Mouse (Mus musculus): ENCODE results near the gene Rcsd1.
A peak's percentile ranks its signal among the peaks of the same experiment; 100 is the strongest.
"Not testable (repeated sequence)": the region's sequence is repeated elsewhere in the genome, so short reads cannot be mapped to it uniquely, and the experiment has no call there.

Gene Rcsd1

DNA sequence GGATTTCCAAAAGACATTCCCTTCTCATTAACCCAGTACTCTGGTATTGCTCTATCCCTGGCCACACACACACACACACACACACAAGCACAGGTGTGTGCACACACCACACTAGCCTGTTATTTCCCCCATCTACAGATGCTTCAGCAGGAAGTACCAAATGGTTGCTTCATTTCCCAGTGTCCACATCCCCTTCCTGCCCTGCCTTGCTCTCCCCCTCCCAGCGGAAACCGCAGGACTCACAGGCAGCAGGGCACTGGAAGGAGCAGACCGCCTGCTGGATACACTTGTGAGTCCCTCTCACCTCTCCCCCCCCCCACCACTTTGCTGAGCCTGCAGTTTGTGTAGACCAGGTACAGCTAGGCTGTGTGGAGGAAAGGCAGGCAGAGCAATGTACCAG is 18.0 kb downstream of the Rcsd1 start:
- DNase-seq (ENCODE audit: low read depth, low spot score), result no peak

GRCm38 (mm10) chr1:165689845-165690244 is 19.7 kb downstream of the Rcsd1 start:
- DNase-seq (ENCODE audit: low read depth, low spot score), result no peak

DNA sequence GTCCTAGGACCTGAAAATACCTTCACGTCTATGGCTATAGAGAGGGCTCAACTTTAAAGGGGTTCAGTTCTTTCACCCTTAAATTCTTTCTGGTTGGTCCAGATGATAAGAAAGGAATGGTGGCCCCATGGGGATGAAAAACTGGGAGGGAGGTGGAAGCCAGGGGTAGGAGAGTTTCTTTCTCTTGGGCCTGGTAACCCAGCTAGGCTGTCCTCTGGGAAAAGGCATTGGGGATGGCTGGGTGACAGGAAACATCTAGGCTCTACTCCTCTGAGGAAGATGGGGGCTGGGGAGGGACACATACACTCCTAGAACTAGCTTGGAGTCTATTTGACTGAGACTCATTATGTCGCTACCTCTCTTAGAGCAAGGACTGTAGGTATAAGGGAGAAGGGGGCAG is 21.7 kb downstream of the Rcsd1 start:
- DNase-seq (ENCODE audit: low read depth, low spot score), result no peak

DNA sequence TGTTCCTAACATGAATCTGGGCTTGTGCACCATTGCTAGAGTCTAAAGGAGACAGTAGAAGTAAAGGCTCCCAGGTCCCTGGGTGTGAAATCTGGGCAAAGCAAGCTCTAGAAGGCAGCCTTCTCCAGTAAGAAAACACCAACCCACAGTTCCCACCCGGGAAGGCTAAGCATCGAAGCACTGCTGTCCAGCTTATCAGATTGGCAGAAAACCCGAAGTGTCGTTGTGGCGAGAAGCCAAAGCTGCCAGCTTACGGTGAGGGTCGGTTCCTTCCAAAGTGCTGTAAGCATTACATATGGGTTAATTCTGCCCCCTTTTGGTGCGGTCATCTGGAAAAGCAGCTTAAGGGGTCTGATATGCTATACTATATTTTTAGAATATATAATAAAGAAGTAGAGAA is 22.6 kb downstream of the Rcsd1 start:
- no peak for DNase-seq (ENCODE audit: low read depth, low spot score)

DNA sequence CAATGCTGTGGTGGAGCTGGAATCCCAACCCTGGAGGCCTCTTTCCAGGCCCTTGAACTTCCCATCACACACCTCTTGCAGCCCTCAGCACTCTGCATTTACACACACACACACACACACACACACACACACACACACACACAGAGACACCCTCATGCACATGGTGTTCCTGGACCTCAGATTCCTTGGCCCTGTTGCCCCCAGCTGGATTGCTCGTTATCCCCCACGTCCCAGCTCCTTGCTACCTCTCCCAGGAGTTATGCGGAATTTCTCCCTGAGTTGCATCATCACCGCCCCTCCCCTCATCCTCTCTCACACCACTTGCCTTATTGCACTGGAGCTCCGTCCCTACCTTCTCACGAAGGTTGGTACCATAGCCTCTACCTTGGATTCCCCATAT is 23.2 kb downstream of the Rcsd1 start:
- DNase-seq (ENCODE audit: low read depth, low spot score), result no peak

DNA sequence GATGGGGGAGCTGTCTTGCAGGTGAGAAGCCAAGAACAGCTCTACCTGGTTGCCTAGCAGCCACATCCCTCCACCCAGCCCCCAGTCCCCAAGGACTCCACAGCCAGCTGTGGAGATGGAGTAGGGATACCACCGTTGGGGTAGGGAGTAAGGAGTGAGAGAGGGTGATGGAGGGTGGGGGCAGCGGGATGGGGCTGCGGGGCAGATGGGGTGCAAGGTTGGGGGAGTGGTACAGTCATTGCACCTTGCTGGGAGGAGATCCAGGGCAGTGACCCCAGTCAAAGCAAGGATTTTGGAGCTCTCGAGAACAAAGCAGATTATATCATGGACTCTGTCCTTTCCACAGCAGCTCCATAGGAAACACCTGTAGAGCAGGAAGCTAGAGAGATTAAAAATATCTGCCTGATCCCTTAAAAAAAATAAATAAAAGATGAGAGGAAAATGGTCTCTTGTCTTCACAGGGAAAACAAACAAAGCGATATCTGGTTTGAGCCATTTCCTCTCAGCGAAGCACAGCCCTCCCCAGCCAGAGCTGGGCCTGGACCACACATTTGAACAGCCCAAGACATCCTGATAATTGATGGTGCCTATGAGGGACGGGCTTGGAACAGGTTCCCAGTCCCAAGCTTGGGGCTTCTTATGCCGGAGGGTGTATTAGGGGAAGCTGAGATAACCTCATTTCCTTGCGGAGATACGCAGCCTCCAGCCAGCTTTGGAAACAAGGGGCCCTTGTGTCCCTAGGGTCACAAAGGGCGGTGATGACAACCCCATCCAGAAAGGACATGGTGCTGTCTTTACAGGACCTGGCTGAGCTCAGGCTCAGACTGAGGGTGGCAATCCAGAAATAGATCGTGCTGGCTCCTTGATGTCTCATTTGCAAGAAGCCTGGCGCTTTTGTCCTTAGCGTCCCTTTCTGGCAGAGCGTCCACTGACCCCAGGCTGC is 25.0 kb downstream of the Rcsd1 start:
- peak; percentile 75 for DNase-seq (ENCODE audit: low read depth, low spot score)

GRCm38 (mm10) chr1:165682056-165682853 is 27.3 kb downstream of the Rcsd1 start:
- DNase-seq (ENCODE audit: low read depth, low spot score), result no peak

DNA sequence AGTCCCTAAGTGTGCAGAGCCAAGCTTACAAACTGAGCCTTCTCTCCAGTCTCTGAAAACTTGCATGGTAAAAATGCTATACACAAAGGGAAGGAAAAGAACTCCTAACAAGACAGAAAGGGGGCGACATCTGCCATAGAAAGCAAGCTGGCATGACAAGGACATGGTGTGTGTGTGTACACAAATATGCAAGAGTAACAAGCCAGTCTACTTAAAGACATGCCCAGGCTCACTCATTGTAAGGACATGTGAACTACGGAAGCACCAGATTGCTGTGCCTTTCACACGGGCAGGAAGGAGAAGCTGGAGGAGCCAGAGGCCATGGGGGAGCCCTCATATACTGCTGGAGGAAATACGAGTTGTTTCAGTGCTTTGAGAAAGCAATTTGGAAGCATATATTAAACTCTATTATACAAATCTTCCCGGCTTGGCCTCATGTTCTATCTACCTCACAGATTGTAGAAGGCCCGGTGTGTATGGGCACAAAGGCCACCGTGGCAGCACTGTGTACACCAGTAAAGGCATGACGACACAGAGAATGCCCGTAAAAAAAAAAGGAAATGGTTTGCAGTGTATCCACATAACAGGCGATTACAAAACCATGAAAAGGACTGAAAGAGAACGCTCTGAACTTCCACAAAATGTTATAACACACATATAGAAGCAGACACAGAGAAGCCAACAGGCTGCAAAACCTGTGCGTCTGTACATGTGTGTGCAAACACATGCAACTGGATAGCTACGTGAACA is 28.3 kb downstream of the Rcsd1 start:
- DNase-seq (ENCODE audit: low read depth, low spot score), result no peak

DNA sequence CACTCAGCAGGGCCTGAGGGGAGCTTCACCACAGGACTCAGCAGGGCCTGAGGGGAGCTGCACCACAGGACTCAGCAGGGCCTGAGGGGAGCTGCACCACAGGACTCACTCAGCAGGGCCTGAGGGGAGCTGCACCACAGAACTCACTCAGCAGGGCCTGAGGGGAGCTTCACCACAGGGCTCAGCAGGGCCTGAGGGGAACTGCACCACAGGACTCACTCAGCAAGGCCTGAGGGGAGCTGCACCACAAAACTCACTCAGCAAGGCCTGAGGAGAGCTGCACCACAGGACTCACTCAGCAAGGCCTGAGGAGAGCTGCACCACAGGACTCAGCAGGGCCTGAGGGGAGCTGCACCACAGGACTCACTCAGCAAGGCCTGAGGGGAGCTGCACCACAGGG is 29.5 kb downstream of the Rcsd1 start:
- DNase-seq (ENCODE audit: low read depth, low spot score), result not testable (repeated sequence)

- no peak for DNase-seq (ENCODE audit: low read depth, low spot score)
These were observed 29.9 kb downstream of the Rcsd1 start for GRCm38 (mm10) chr1:165679618-165679997.

GRCm38 (mm10) chr1:165678861-165679617 is 30.5 kb downstream of the Rcsd1 start:
- DNase-seq (ENCODE audit: low read depth, low spot score), result peak; percentile 86

- DNase-seq (ENCODE audit: low read depth, low spot score), result peak; percentile 85
These were observed 32.0 kb downstream of the Rcsd1 start for GRCm38 (mm10) chr1:165677558-165677957.

GRCm38 (mm10) chr1:165676993-165677392 is 32.6 kb downstream of the Rcsd1 start:
- DNase-seq (ENCODE audit: low read depth, low spot score), result peak; percentile 92

- no peak for DNase-seq (ENCODE audit: low read depth, low spot score)
These were observed 34.4 kb downstream of the Rcsd1 start for GRCm38 (mm10) chr1:165675167-165675566.

- no peak for DNase-seq (ENCODE audit: low read depth, low spot score)
These were observed 37.2 kb downstream of the Rcsd1 start for GRCm38 (mm10) chr1:165672355-165672754.

DNA sequence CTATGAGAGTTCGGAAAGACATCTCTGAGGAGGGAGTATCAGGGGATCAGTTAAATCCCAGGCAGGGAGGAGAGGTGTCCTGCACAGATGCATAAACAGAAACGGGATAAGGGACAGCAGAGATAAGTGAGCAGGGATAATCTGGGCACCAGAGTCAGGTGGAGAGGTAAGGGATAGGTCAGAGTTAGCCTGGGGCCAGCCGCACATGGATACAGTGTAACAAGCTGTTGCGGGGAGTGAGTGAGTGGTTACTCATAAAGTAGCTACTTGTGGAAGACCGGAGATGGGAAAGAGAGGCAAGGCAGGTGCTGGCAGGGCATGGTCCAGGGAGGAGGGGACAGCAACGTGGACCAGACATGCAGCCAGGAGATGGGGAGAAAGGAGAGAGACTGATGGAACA is 39.5 kb downstream of the Rcsd1 start:
- DNase-seq (ENCODE audit: low read depth, low spot score), result peak; percentile 70

DNA sequence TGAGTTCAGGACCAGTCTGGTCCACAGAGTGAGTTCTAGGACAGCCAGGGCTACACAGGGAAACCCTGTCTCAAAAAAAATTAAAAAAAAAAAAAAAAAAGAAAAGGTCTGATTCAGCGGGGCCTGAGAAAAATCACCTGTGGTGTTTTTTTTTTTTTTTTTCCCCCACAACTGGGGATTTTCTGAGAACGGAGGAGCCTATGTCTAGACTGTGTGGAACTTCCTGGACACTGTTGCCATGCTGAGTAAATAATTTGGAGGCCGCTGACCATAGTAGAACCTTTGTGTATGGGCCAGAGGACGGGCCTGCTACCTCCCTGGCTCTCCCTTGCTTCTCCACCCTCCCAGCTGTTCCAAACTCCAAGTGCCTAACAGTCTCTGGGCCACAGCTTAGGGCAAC is 40.7 kb downstream of the Rcsd1 start:
- no peak for DNase-seq (ENCODE audit: low read depth, low spot score)

- DNase-seq (ENCODE audit: low read depth, low spot score), result peak; percentile 80
These were observed 42.2 kb downstream of the Rcsd1 start for GRCm38 (mm10) chr1:165667380-165667779.

- no peak for DNase-seq (ENCODE audit: low read depth, low spot score)
These were observed 42.6 kb downstream of the Rcsd1 start for GRCm38 (mm10) chr1:165666944-165667343.

GRCm38 (mm10) chr1:165665758-165666157 is 43.8 kb downstream of the Rcsd1 start:
- no peak for DNase-seq (ENCODE audit: low read depth, low spot score)

DNA sequence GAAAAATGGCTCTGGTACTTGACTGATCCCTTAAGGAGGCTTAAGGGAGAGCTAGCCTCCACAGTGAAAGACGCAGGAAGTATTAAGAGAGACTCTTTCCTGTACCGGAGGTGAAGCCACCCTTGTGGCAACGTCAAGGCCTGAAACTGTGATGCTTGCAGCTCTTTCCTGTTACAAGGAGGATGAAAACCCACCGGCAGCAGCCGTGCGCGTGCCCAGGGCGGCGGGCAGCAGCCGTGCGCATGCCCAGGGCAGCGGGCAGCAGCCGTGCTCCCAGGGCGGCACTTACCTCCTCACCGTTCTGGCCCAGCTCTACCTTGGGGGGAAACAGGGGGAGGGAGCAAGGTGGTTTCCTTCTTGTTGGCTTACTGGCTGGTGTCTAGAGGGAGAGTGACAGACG is 46.3 kb downstream of the Rcsd1 start:
- no peak for DNase-seq (ENCODE audit: low read depth, low spot score)
